Mouse (Mus musculus) left cerebral cortex, adult 11 months (tissue): ENCODE data around the gene Chga.

Experiments used
- DNase-seq: peaks from one replicate; pipeline ENCODE4 v3.0.0; 2022; ENCODE audit warnings: low spot score

Chga gene

DNA sequence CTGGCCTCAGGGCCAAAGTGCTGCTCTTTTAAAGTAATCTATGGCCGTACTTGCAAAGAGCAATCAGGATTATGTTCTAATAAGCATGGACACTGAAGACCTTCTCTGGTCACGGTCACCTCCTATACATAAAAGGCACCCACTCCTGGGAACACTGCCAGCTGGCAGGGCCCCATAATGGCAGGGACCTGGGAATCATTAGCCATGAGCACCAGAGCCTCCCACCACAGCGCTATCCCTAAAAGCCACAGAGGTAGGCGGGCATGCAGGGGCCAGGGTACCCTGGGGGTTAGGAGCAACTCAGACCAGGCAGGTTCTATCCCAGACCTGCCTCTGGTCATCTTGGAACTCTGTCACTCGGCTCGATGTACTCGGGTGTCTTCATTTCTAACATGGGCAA lies 45.0 kb downstream of the Chga start:
- DNase-seq: no peak

DNA sequence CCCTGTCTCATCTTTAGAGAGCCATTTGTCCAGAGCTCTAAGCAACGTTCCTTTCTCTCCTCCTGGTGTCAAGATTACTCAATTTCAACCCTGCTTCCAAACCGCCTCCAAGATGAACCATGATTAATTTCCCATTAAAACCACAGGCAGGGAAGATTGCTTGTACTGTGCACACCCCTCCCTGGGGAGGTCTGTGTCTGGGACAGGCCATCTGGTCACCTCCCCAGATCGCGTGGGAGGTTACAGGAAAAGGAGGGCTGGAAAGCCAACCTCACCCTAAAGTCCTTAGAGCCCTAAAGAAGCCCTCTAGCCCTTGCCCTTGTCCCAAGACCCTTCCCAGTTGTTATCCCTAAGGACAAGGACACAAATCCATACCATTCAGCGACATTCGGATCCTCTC lies 45.6 kb downstream of the Chga start:
- no peak for DNase-seq

DNA sequence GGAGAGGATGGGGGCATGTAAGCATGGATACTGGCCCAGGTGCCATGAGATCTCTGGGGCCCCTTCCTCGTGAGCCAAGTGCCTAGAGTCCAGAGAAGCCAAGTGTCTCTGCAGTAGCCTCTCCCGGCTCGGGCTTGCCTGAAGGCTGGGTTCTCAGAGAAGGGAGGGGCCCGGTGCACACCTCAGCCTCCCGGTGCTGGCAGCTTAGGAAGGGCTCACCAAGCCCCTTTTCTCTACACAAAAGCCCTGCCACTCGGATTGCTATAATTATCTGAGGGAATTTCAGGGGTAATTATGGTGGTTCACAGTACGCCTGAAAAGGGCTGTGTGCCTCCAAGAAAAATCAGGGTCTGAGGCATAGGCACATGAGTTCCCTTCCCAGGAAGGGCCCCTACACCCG lies 47.1 kb downstream of the Chga start:
- no peak for DNase-seq

DNA sequence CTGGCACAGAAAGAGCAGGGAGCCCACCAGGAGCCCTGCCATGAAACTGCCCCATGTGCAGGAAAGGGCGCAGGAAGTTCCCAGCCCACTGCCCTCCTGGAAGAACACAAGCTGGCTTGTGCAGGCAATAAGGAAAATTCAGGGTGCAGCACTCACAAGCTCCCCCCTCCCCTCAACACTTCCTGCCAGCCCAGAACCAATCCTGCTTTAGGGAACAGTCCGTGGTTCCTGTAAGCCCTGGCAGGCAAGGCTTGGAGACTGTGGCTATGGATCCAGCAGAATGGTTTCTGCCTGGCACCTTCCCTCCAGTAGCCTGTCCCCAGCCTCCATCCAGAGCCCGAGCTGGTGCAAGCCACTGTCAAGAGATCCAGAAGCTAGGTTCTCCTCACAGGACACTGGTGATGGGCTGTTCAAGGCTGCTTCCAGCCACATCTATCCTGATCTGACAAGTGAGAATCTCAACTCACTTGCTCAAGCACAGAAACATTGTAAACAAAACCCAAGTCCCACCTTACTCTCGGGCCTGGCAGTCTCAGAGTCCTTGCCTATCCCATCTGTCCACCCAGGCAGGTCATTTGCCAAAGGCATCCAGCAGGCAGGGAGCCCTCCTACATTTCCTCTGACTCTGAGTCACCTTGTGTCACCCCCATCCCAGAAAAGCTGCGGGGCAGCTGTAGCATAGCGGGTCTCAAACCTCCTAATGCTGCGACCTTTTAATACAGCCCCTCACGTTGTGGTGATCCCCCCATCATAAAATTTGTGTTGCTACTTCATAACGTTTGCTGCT lies 47.7 kb downstream of the Chga start:
- DNase-seq: no peak

DNA sequence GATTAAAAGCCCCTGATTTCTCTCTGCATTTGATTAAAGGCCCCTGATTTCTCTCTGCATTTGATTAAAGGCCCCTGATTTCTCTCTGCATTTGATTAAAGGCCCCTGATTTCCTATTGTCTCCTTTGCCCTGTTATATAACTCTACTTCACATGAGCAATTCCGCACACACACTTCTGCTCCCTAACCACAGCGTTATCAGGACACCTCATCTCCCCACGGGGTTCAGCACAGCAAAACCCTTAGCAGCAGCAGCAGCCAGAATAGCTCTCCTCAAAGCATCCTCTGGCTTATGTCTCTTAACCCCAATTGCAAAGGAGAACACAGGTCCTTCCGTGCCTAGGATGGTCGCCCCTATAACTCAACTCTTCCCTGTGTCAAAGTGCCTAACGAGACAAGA lies 50.8 kb downstream of the Chga start:
- DNase-seq: no peak

DNA sequence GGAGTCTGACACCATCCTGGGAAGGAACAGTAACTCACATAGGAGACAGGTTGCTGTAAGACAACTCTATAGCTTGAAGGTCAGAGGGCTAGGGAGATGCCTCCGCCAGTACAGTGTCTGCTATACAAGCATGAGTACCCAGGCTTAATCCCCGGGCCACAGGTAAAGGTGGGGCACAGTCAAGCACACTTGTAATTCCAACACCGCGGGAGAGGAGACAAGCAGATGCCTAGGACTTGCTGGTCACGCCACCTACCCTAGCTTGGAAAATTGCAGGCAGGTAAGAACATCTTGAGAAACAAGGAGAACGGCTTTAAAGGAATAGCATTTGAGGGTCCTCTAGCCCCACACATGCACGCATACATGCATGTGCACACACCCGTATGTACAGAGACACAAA lies 52.3 kb downstream of the Chga start:
- no peak for DNase-seq

DNA sequence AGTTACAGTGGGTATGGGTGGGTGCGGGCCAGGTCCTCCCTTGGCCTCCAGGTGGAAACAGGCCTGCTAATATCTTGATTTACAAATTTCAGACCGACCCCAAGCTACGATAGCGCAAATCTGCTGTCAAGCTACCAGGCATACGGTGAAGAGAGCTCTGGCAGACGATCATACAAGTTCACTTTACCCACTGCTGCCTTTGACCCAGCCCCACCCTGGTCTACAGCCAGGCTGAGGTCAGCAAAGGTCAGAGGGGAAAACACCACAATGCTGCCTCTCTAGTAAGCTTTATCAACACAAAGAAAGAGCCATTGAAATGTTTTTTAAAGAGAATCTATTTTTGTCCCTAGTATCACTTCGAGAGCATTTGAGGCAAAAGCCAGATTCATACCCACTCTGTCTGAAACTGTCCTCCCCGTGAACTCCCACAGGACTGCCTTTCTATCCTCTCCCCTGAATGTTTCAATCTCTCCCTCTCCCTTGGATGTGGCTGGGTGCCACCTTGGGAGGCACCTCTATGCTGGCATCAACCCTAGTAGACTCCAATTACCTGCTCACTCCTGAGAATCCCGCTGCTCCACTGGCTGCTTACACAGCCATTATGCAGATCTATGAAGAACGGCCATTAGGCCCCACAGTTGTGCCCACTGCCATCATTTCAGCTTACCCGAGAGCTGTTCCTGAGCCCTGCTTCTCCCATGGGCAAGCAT lies 53.2 kb downstream of the Chga start:
- no peak for DNase-seq

DNA sequence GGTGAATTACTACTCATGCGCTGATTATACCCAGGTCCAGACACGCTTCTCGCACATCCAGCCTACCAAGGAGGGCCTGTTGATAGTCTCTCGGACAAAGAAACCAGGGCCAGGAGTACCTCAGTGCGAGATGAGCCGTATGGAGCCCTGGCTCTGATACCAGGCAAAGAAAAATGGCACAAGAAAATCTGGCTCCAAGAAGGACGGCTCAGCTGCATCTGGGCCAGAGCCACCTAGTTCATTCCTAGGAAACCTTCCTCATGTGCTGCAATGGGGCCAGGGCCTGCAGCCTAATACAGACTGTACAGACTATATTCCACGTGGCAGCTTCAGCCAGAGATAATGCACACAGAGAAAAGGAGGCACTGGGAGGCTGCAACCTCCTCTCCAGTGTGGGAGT lies 56.2 kb downstream of the Chga start:
- DNase-seq: no peak

DNA sequence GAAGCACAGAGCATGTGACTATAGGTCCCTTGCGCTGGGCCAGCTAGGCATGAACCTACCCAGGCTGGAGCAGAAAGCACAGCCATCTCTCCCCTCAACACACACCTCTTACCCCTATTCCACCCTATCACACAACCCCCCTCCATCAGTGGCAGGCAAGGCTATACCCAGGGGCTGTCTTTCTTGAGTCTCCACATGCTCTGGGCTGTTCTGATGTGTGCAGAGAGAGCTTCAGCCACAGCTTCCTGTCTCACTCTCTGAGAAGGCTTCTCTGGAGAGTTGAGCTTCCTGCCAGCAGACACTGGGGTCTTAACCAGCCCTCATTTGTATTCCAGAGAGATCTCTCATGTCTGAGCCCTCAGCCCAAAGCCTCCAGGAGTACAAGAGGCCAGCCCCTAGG lies 57.7 kb downstream of the Chga start:
- DNase-seq: no peak

DNA sequence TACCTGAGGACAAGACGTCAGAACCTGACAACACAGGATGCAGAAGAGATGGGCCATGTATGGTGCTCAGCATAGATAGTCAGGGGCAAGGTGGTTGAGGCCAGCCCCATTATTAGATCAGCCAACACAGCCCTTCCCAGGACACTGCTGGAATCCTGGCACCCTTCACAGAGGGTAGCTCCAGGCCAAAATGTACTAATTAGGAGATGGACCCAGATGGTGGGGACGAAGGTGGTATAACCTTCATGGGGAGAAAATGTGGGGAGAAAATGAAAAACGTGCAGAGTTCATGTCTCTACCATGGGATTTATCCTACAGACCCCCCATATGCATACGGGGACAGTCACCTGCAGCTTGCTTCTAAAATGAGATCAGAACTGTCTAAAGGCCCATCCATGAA lies 58.6 kb downstream of the Chga start:
- DNase-seq: no peak
